Mouse (Mus musculus) lung, postnatal 4 days (tissue): Measurements from ENCODE around the gene Odc1.
"Not testable (repeated sequence)": the region's sequence is repeated elsewhere in the genome, so short reads cannot be mapped to it uniquely, and the experiment has no call there.

ENCODE experiments used
- DNase-seq, 2 experiments: peaks; one replicate each; pipeline ENCODE4 v3.0.0; 2021

Gene Odc1

DNA sequence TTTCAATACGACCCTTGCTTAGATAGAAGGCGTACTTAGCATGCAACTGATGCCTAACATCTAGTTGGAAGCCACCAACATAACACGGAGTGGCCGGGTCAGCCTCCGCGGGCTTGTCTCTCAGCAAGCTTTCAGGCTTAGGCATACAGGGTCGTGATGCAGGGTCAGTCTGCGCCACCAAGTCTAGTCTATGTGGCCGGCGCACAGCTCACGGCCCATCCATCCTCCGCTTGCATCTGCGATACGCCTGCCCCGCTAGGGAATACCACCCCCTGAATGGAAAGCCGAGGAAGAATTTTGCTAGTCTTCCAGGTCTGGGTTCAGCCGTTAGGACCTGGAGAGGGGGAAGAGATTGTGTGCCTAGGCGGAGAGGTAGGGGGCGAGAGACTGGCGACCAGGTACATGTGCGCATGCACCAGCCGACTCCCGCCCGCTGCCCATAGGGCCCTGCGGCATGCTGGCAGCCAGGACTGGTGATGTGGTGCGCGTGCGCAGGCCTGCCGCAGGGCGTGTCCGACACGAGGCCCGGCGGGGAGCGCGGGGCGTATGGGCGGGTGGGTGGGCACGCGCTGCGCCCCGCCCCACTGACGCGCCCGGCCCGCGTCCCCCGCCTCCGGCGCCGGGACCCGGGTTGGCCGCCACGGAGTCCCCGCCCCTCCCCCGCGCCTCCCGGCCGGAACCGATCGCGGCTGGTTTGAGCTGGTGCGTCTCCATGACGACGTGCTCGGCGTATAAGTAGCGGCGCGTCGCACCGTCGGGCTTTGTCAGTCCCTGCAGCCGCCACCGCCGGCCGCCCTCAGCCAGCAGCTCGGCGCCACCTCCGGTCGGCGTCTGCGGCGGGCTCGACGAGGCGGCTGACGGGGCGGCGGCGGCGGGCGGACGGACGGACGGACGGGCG is at the start of gene Odc1:
Gene Odc1 (plus strand): TSS at position 586 of the 898 bp plus-strand sequence.
- DNase-seq = peak; percentile 98 to 99

DNA sequence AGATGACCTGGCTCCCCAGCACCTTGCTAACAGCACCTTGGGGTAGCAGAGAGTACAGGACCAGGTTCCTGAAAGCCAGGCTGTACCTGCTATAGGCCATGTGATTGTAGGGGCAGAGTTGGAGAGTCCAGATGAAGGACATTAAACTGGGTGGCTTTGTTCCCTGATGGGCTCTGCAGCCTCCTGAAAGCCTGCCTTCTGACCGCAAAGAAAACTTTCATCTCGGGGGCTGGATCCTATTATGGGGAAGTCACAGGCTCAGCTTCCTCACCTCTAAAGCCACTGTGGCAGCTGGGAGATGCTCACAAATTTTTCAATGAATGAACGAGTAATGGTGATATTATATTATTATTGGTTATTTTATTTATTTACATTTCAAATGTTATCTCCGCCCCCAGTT is 49.8 kb upstream of the Odc1 start:
- no peak for DNase-seq

GRCm38 (mm10) chr12:17495858-17496451 is 48.6 kb upstream of the Odc1 start:
- DNase-seq = peak; percentile 78 to 85

- no peak for DNase-seq
Measured at GRCm38 (mm10) chr12:17505620-17506074, 38.9 kb upstream of the Odc1 start.

- DNase-seq = peak in 1 of 2 experiments; percentile 20
Measured at GRCm38 (mm10) chr12:17506117-17506993, 38.2 kb upstream of the Odc1 start.

GRCm38 (mm10) chr12:17506994-17507542 is 37.5 kb upstream of the Odc1 start:
- DNase-seq = peak; percentile 73 to 90

- DNase-seq = no peak
Measured at GRCm38 (mm10) chr12:17509310-17509709, 35.3 kb upstream of the Odc1 start.

DNA sequence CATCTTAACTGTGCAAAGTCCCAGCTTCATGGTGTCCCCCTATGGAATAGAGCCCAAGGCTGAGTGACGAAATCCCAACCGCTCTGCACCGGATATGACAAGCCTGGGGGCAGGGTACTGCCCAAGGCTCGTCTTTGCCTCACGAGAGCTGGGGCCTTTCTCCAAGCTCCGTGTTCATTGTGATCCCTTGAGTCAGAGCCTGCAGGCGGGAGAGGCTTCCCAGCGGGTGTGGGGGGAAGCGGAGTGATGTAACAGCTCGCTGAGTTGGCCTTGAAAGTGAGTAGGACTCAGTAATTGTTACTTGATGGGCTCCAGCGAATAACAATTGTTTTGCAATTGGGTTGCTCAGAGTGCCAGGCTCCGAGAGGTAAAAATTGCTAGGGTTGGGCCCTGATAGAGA is 34.4 kb upstream of the Odc1 start:
- peak; percentile 71 to 81 for DNase-seq

DNA sequence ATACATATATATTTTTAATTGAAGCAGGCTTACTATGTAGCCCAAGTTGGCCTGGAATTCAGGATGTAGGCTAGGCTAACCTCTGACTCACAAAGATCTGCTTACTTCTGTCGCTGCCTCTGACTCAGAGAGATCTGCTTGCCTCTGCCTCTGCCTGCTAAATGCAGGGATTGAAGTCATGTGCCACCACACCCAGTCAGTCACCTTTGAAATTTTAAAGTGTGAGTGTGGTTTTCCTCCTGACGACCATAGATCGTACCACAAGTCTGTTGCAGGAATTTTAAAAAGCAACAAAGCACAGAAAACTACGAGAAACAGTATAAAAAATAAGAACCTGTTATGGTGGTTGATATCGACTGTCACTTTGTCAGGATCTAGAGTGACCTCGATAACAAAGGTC is 33.6 kb upstream of the Odc1 start:
- no peak for DNase-seq

GRCm38 (mm10) chr12:17529180-17529579 is 15.4 kb upstream of the Odc1 start:
- no peak for DNase-seq

- DNase-seq = no peak
Measured at GRCm38 (mm10) chr12:17529726-17530125, 14.9 kb upstream of the Odc1 start.

GRCm38 (mm10) chr12:17530825-17531224 is 13.8 kb upstream of the Odc1 start:
- no peak for DNase-seq

DNA sequence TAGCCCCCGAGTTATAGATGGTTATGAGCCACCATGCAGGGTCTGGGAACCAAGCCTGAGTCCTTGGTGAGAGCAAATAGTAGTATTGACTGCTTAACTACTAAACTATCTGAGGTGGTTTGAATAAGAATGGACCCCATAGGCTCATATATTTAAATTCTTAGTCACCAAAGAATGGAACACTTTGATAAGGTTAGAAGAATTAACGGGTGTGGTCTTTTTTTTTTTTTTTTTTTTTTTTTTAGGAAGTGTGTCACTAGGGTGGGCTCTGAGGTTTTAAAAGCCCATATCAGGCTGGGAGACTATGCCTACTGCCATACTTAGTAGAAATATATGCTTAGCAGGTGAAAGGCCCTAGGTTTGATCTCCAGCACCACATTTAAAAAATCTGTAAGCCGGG is 8.4 kb upstream of the Odc1 start:
- no peak for DNase-seq

GRCm38 (mm10) chr12:17537147-17537546 is 7.4 kb upstream of the Odc1 start:
- no peak for DNase-seq

DNA sequence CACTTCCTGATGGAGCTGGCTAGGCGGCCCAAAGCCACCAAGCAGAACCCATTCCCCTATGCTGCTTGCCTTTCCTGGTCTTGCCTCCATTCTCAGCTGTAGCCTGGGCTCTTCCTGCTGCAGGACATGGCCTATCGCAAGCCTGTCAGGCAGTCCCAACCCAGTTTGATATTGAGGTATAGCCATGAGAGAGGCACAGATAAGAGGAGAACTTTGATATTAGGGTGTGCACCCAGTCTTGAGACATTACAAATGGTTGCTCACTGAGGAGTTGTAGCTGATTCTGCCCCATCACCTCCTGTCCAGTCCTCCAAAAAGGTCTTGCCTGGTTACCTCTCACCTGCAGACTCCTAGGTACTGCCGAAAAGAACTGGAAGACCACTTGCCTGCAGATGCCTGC is 6.5 kb upstream of the Odc1 start:
- no peak for DNase-seq

GRCm38 (mm10) chr12:17539041-17539440 is 5.6 kb upstream of the Odc1 start:
- DNase-seq = no peak

DNA sequence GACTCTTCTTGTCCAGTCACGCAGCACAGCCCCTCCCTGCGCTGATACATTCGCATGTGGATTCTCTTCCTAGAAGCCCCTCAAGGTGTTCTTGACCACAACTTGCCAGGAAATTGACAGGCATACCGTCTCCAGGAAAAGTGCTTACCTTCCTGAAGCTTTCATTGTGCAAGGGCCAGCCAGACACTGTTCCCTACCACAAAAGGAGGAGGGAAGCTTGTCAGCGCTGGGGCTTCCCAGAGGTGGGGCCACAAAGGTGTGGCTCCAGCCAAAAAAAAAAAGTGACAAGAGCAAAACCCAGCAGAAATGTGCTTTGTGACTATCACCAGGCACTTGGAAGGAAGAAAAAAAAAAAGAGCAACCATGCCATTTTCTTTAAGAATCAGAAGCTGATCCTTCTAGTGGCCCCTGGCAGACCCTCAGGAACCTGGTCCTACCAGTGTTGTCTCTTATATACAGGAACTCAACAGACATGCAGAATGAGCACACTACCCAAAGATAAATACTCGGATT is 4.5 kb upstream of the Odc1 start:
- no peak for DNase-seq

- no peak for DNase-seq
Measured at GRCm38 (mm10) chr12:17545107-17545571, 545 bp downstream of the Odc1 start.

- DNase-seq = no peak
Measured at GRCm38 (mm10) chr12:17545884-17546283, 1.3 kb downstream of the Odc1 start.

- DNase-seq = not testable (repeated sequence)
Measured at GRCm38 (mm10) chr12:17547552-17547951, 3.0 kb downstream of the Odc1 start.

- DNase-seq = no peak
Measured at GRCm38 (mm10) chr12:17548505-17548904, 3.9 kb downstream of the Odc1 start.

DNA sequence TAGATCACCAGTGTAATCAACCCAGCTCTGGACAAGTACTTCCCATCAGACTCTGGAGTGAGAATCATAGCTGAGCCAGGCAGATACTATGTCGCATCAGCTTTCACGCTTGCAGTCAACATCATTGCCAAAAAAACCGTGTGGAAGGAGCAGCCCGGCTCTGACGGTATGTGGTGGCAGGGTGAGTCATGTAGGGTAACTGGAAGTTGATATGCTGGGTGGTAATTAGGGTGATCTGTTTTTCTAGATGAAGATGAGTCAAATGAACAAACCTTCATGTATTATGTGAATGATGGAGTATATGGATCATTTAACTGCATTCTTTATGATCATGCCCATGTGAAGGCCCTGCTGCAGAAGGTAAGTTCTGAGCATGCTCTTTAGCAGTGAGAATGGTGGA is 4.8 kb downstream of the Odc1 start:
- DNase-seq = not testable (repeated sequence)
